Mouse (Mus musculus) CD4-positive, CD25-positive, alpha-beta regulatory T cell, adult 4 months (primary cell): ENCODE data around the gene Rufy2. TPM values are rescaled to one million over a fixed set of nuclear protein-coding genes. Genes with fewer than 3 reads are reported as not detected.
"Not testable (repeated sequence)": the region's sequence is repeated elsewhere in the genome, so short reads cannot be mapped to it uniquely, and the experiment has no call there.

ENCODE experiments used
- ATAC-seq: one replicate; pipeline ENCODE4 v1.8.0; 2017
- polyA plus RNA-seq, 2 experiments: library from polyadenylated mRNA; unstranded; fragments of 100-300 nt; shearing (Covaris generic); gene quantifications; one replicate each; pipeline ENCODE4 v1.2.1; 2017

Gene Rufy2
- polyA plus RNA-seq, 2 experiments from 2014 or later: 41.0 to 52.8 TPM

DNA sequence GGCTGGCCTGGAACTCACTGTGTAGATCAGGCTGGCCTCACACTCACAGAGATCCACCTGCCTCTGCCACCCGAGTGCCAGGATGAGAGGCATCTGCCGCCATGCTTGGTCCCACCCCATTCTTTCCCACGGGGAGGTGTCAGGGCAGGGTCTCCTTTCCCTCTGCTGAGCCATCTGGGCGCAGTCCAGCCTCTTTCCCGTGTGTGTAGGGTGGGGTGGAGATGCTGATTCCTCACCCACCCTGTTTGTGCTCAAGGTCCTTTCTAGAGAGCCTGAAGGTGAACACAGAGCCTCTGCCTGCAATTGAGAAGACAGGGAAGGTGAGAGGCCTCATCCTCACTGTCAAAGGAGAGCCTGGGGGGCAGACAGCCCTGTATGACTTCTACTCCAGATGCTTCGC, 74.0 kb downstream of the Rufy2 start:
- ATAC-seq: not testable (repeated sequence)

DNA sequence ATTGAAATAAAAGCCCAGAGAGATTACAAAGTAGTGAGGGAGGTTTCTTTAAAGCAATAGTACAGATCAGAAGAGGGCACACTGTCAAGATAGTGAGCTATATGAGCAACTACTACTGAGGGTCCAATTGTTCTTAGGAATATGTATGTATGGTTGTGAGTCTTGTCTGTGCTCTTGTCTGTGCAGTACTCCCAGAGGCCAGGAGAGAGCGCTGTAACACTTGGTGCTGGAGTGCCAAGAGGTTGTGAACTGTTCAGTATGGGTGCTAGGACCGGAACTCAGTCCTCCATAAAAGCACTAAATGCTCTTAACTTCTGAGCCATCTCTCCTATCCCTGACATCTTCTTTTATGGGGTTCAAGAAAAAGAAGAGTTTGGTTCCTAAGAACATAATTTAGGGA, 74.6 kb downstream of the Rufy2 start:
- ATAC-seq: no peak

DNA sequence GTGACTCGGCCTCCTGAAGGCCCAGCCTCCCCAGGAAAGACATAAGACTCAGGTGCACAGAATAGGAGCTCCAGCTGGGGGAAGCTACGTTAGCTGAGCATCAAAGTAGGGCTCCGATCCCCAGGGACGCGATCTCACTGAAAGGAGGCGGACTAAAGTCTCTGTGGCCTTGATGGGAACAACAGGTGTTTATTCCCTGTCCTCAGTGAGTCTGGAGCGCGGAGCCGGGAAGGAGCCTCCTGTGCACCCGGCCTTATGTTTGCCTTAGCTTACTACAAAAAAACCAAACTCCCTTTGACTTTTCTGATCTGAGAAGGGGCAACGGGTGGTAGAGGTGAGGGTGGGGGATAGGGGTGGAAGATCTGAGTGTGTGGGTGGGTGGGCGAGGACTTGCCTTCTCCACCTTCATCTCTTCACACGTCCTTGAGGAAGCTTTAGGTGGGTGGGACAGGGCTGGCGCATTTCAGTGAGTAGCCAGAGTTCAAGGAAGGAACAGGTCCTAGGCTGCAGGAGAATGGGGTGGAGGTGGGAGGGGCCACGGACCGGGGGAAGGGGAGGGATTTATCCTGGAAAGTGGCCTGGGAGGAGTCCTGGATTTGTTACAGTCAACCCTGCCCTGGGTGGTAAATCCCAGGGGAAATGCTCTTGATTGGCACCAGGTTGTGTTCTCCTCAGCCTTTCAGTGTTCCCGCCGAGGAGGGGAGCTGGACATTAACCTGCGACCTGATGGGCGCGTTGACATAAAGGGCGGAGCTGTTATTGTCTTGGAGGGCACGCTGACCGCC, 77.1 kb downstream of the Rufy2 start:
- ATAC-seq: no peak

DNA sequence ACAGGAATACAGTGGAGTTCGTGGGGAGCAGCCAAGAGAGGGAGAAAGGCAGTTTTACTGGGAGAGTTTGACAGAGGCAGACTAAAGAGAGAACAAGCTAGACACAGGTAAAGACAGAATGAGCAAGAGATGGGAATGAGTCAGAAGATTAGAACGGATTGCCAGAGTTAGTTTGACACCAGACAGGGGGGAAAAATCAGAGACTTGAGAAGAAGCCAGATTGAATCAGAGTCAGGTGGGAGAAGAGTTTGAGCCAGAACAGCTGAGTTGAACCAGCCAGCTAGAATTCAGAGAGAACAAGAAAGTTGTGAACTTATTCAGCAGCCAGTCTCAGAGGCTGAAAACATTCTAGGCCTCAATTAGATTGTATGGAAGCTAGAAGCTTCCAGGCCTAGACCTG, 79.8 kb downstream of the Rufy2 start, which contains the start of gene Pbld1:
TSS of gene Pbld1 (plus strand) at position 301 of the 400 bp plus-strand sequence.
- no peak for ATAC-seq

DNA sequence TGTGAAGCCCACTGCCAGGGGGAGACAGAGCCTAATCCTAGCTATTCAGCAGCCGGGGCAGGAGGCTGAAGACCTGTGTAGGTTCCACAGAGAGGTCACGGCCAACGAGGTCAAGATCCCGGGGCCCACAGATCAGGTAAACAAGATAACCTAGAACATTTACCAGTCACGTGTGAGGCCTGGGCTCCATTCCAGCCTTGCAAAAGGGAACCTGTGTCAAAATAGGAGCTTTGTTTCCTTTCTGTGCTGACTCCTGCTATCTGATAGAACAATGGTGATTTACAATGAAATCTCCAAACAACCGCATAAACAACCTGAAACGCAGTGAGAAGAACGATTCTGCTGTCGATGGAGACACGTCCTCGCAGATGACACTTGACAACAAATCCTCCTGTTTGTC, 80.4 kb downstream of the Rufy2 start:
- ATAC-seq: no peak

DNA sequence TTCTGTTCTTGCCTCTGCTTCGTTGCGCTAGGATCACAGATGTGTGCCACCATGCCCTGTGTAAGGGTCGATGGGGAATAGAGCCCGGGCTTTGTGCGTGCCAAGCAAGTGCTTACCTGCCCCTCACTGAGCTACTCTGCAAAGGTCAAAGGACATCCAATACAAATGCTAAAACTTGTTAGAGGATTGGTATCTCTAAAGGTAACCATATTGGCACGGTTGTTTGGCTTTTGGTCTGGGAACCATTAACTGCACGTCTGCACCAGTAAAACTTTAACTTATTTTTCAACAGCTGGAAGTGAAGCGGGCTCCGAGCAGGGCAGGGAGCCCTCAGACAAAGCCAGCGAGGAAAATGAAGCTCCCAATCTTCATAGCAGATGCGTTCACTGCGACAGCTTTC, 81.2 kb downstream of the Rufy2 start:
- no peak for ATAC-seq

DNA sequence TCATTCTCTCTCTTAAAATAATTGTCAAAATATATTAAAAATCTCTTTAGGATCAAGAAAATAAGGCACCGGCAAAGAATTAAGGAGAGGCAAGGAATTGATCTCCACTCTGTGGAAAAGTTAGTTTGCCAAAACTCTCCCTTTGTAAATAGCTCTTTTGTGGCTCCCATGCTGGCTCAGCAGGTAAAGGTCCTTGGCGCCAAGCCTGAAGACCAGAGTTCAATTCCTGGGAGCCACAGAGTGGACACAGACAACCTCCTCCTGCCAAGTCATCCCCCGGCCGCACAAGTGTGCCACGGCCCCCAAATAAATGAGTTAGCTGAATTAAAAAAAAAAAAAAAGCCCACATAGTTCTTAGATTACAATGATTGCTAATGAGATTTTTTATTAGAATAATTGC, 82.7 kb downstream of the Rufy2 start:
- no peak for ATAC-seq

DNA sequence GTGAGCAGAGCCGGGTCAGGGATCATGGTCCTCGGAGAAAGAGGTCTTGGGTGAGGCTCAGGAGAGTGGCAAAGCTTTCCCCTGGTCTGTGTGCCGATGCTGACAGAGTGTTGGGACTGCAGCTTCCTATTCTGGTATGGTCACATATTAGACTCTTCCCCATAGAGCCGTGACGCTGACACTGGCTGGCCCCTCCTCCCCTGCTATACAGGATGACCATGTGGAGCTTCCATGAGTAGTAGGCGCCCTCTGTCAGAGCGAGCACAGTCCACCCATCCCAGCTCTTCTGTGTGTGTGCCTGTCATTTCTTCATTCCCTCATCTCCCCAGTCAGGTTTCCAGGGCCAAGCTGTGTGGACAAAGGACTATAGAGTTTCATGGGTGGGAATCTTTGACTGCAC, 83.3 kb downstream of the Rufy2 start:
- no peak for ATAC-seq

DNA sequence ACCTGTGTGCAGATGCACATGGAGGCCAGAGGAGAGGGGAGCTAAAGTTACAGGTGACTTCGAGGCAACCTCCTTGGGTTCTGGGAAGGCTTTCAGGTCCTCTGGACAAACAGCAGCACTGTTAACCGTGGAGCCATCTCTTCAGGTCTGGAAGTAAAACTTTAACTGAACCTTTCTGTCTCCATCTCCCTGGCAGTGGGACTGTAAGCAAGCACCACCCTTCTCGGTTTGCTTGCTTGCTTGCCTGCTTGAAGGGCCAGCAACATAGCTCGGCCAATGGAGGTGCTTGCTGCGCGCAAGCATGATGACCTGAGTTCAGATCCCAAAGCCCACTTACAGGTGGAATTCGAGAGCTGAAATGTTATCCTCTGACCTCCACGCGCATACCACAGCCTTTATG, 84.5 kb downstream of the Rufy2 start:
- ATAC-seq: no peak

DNA sequence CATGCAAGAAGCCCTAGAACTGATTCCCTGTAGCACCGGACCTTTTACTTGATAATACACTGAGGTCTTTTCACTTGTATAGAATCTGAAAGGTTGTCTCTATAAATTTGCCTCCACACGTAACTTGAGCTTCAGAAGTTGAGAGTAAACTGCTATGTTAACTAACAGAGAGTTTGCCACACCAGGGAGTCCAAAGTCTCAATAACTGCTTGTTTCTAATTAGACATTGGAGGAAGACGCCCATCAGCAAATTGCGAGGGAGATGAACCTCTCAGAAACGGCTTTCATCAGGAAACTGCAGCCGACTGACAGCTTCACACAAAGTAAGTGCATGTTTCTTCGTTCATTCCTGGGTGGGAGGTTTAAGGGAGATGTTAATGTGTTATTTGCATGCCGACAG, 85.5 kb downstream of the Rufy2 start:
- ATAC-seq: no peak

DNA sequence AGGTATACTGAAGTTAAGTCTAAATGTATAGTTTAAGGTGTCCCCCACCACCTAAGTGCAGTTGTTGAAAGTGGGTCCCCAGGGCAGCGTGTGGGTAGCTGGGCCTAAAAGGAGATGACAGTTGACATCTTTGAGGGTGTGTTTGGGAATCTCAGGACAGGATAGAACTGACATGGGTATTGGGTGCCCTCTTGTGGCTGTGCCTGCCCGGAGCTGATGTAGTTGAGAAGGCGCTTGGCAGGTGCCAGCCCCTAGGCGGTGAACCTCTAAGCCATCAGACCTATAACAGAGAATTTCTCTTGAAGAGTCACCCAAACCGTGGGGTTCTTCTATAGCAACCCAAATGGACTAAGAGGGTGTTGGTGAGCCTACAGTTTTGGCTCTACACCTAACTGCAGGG, 86.0 kb downstream of the Rufy2 start:
- ATAC-seq: peak; percentile 85

Other genes starting within 250 kb of the Rufy2 start
- 100 to 1,000 TPM; 113 to 124 TPM for gene Ccar1, start 187.9 kb upstream of the Rufy2 start, polyA plus RNA-seq
- 1 to 10 TPM; 6.9 to 7.2 TPM for gene Tet1, start 71.2 kb upstream of the Rufy2 start, polyA plus RNA-seq
- gene Slc25a16, start 59.6 kb upstream of the Rufy2 start, polyA plus RNA-seq: 1 to 10 TPM; 2.9 to 3.4 TPM
- gene Dna2, start 33.2 kb upstream of the Rufy2 start, polyA plus RNA-seq: 1 to 10 TPM; 2.0 to 3.0 TPM
- 100 to 1,000 TPM; 101 to 116 TPM for gene Hnrnph3, start 44.0 kb downstream of the Rufy2 start, polyA plus RNA-seq
- gene Pbld2, start 44.1 kb downstream of the Rufy2 start, polyA plus RNA-seq: under 1 TPM; 0.46 to 0.95 TPM
- gene Pbld1, start 79.9 kb downstream of the Rufy2 start, polyA plus RNA-seq: under 1 TPM in 1 of 2 experiments, not detected in 1; 0.13 TPM
- not detected for gene Atoh7, start 119.4 kb downstream of the Rufy2 start, polyA plus RNA-seq
- gene Mypn, start 223.7 kb downstream of the Rufy2 start, polyA plus RNA-seq: not detected